Mouse (Mus musculus): ENCODE data around the gene Rcsd1.

Gene Rcsd1

DNA sequence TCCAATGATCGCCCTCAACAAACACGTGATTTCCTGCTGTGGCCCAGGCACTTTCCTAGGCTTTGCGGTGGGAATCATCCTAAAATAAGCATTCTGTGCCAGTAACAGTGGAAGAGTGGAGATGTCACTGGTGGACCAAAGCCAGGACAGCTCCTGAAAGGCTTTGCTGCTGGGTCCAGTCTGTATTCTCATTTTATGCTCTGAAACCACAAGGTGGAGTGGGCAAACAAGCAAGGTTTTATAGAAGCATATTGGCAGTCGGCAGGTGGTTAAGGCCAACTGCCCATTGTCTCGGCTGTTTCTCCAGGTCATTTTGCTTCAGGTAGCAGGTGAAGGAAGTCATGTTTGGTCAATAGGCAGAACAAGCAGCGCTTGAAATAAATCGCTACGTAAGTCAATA, 78.4 kb downstream of the Rcsd1 start:
- no peak for DNase-seq (ENCODE audit: low read depth, low spot score)

DNA sequence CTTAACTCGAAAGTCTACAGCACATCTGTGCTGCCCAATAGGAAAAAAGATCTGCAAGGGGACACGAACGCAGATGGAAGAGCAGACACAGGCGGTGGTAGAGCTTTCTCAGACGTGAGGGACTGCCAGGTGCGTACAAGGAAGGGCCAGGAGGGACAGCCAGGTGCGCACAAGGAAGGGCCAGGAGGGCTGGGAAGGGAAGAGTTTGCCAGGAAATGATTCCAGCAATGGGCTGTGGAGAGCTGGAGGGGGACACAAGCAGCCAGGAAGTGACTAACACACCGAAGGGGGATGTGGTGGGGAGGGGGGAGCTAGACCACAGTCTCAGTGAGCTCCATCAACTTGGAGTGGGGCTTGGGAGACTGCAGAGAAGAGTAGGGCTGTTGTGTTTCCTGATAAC, 79.6 kb downstream of the Rcsd1 start:
- no peak for DNase-seq (ENCODE audit: low read depth, low spot score)

DNA sequence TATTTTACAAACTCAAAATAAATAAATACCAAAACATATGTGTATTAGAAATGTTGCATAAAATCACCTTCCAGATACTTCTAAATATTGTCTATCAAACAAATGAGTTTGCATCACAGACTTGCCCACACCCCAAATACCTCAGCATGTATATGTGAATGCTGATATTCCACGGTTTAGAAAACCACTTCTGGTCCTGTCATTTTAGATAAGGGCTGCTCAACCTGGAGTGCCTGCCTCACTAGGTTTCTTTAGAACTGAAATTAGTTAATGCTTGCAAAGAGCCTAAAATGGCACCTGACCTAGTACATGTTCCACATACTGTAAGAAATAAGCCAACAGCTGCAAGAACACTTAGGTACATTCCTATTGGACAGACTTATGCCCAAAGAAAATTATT, 81.0 kb downstream of the Rcsd1 start:
- no peak for DNase-seq (ENCODE audit: low read depth, low spot score)

DNA sequence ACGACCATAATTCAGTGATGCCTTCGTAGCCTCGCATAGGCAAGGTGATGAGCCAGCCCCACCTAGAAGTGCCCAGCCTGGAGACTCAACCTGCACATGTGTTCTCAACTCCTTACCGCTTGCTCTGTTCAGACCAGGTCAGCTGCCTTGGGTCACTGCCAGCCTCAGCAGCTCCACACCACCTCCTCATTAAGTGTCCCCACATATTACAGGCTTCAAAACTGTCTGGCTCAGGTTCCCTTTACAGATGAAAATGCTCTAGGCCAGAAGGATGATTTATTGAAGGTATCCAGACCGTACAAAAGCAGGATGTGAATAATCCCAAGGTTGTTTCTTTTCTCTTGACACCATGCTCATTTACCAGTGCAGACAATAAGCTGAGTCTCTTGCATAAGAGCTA, 83.7 kb downstream of the Rcsd1 start:
- no peak for DNase-seq (ENCODE audit: low read depth, low spot score)

DNA sequence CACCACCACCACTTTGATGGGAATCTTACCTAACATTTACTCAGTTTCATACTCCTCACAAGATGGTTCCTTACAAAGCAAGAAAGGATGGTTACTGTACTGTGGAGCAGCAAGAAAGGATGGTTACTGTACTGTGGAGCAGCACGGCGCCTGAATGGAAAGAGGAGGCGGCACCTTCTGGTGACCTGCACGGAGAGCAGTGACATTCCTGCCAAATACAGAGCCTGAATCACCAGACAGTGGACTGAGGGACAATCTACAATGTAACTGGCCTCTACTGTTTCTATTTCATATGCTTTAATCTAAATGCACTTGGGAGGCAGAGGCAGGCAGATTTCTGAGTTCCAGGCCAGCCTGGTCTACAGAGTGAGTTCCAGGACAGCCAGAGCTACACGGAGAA, 84.5 kb downstream of the Rcsd1 start:
- DNase-seq (ENCODE audit: low read depth, low spot score): no peak

DNA sequence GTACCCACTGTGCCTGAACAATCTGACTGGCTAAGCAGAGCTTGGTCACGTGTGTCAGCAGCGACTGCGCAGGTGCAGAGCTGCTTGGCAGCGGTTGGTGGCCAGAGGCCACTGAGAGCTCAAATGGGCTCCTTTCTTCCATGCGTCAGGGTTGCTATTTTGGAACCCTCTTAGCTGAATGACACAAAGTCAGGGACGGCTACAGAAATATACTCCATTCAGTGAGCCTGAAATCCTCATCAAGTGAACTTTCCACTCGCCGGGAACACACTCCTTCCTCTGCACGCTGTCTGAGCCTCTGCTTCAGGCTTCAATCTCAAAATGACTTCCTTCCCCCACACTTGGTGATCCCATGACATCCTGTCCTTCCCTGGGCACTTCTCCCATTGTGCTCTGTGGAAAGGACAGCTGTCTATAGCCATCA, 91.3 kb downstream of the Rcsd1 start:
- no peak for DNase-seq (ENCODE audit: low read depth, low spot score)

DNA sequence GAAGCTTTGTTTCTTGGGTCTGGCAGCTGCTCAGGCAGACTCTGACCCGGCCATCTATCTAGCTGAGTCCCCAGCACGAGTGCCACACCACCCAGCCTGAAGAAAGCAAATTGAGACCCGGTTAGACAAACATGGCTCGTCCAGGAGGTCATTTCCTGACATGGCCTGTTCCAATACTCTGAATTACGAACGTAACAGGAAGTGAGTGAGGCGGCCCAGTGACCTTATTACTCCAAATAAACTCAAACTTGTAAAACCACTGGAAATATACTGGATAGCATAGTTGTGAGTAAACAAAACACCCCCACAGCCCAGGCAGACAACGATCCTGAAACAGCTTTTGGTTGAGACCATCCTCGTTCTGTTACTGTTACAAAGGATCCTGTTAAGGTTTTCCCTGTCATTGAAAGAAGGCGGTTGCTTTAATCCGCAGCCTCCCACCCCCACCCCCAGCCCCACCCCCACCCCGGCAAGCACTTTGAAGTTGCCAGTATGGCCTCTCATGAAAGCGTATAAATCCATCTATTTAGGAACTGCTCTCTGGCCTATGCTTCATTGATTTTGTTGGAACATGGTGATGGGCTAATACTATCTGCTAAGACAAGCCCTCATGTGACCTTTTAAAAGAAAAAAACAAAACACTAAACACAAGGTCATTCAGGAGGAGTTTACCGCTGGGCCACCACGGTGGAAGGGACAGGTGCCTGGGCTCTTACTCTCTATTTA, 92.2 kb downstream of the Rcsd1 start:
- DNase-seq (ENCODE audit: low read depth, low spot score): no peak

DNA sequence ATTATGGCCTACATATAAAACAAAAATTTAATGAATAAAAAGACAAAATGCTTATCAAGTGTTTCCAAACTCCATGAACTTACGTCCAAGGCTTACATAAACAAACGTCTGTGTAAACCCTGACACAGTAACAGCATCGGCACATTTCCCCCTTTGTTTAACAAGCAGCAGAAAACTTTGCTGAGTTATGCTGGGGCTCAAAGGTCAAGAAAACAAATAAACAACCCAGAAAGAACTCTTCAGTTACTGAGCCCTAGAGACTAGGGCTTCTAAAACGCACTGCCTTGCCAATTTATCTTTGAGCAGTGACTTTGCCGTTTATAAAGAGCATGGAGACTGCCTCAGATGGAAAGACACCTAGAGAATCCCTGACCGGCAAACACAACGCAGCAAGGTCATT, 92.9 kb downstream of the Rcsd1 start:
- DNase-seq (ENCODE audit: low read depth, low spot score): no peak

DNA sequence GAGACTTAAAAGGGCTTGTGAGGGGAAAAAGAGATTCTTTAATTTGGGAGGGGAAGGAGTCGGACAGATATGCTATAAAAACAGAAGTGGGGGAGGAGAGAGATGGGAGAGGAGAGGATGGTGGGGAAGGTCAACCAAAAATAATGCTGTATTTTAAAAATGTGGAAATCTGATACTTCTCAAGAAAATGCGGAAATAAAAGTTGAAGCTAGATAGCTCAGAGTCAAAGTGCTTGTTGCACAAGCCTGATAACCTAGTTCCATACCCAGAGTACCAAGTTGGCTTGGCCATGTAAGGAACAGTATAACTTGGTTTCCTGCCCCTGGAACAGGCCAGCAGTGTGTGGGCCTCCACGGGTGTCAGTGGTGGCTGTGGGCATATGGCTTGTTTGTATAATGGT, 94.8 kb downstream of the Rcsd1 start:
- DNase-seq (ENCODE audit: low read depth, low spot score): no peak

DNA sequence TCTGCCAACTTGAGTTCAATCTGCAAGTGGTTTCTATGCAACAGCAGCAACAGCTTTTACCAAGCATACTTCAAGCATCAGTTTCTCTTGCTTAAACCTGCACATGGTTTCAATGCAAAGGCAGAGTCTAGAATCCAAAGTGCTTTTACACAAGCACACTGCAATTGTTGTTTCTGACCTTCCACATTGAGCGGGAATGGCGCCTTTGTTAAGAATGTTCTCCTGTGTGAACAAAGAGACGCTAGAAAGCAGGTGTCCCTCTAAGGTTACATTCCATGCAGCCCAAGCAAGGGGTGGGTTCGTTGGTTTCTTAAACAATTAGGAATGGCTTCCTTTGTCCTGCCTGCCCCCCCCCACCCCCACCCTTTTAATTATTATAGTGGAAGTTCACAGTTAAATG, 95.6 kb downstream of the Rcsd1 start:
- no peak for DNase-seq (ENCODE audit: low read depth, low spot score)

DNA sequence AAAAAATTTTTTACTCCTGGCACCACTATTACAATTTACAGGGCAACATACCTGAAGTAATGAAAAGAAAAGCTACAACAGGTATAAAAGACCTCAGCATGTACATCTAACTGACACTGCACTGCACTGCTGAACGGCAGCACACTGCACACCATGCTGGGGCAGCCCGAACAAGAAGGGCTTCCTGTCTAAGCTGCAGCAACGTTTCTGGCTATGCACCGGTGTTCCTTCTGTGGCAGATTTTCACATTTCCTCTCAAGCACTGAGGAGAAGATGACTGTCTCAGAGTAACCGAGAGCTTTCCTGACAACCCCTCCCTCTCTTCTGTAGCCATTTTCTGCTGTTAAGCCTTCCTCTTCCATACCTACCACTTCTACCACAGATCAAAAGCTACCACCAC, 96.8 kb downstream of the Rcsd1 start:
- DNase-seq (ENCODE audit: low read depth, low spot score): no peak

DNA sequence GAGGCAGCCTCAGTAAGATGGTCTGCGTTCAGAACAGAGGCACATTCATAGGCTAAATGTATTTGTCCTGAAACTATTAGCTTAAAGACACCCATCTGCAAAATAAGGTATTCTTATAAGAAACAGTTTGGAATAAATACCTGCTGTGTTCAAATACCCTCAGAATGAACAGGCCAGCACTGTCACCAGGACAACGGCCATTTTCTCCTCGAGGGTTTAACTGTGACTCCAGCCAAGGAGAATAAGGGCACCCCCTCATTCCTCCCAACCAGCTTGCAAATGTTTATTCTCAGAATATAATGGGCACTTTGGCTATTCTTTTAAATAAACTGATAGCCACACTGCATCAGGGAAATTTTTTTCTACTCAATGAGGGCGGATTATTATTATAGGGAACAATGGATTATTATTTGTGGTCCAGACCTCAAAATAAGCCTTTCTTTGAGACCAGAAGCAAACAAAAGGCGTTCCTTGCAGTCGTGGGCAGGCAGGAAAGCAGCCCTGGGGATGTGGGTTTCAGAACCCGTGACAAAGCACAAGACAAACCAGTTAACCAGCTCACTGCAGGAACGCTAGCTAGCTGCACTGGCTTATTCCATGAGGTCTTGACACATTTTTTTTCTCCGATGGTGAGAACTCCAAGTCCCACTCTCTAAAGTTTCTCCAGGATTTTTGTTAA, 99.1 kb downstream of the Rcsd1 start:
- no peak for DNase-seq (ENCODE audit: low read depth, low spot score)

DNA sequence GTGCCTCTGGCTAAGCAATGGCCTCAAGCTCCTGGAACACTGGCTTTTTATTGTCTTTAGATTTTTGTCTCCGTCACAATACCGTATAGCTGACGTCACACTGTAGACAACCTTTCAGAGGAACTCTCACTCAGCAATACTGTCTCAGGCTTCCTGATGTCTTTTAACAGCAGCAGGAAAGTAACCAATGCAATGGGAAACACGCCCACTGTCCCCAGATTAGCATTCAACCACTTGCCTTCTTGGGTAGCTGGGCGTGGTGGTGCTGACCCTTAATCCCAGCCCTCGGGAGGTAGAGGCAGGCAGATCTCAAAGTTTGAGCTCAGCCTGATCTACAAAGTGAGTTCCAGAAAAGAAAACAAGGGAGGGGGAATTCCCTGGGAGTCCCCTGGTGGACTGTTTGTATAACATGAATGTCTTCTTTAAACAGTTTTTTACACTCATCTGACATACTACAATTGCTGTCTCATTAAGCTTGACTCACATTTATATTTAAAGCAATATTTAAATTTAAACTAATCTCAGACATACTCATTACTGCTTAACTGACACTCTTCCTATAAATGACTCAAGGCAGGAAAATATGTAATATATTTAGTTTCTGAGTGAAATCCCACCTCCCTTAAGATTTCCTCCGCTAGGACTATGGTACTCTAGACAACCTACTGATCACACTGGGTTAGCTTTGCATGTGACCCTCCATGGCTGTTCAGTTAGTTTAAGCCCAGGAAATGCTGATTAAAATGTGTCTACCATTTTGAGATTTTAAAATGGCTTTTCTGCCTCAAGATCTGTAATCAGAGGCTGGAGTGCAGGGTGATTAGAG, 99.8 kb downstream of the Rcsd1 start:
- DNase-seq (ENCODE audit: low read depth, low spot score): no peak

DNA sequence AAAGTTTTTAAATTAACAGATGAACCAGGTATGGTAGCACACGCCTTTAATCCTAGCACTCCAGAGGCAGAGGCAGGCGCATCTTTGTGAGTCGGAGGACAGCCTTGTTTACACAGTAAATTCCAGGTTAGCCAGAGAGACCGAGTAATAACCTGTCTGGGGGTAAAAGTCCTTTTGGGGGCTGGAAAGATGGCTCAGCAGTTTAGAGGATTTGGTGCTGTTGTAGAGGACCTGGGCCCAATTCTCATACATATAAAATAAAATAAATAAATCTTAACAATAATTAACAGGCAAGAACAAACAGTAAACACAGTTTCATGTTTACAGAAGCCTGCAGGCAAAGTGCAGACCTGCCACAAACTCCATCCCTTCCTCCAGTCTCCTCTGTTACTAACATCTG, 100.7 kb downstream of the Rcsd1 start:
- DNase-seq (ENCODE audit: low read depth, low spot score): no peak

DNA sequence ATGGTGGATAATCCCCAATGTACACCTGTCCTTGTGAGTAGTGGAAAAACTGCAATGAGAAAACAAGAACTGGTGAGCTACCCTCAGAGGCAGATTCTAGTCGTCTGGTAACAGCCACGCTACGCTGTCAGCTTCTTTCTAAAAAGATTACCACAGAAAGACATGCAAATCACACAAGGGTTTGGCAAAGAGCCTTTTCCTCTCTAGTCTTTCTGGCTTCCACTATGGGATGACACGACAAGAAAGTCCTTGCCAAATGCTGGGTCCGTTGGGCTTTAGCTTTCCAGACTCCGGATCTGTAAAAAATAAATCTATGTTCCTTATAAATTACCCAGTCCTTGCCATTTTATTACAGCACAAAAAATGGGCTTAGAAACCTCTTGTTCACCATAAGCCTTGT, 103.8 kb downstream of the Rcsd1 start:
- no peak for DNase-seq (ENCODE audit: low read depth, low spot score)

DNA sequence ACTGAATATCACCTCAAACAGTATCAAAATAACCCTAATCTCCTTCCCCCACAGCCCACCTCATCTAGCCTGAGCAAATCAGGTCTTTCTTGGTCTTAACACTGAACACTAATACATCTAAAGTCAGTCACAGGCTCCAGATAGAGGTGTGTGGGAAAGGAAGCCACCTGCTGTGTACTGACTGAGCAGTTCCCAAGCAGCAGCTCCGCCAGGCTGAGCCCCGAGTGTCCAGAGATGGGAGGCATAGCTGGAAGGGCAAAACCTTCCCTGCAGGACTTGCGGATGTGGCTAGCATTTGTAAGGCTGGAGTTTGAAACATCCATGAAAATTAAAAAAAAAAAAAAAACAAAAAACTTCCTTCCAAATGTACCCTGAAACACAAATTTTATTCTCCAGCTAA, 104.4 kb downstream of the Rcsd1 start:
- DNase-seq (ENCODE audit: low read depth, low spot score): no peak

DNA sequence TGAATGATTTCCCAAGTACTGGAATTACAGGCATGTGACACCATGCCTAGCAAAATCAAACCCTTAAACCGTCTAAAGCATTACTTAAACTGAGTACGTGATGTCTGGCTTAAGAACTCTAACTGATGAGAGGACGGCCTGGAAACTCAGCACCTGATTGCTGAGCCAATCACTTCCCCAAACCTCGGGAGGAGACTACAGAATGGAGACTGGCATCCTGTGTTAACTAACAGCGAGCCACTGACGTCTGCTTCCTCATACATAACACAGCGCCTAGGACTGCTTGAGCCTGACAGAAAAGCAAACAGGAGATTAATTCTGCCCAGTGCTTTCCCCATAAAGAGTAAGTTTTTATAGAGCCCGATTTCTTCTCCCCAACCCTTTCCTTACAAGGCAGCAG, 105.4 kb downstream of the Rcsd1 start:
- no peak for DNase-seq (ENCODE audit: low read depth, low spot score)

DNA sequence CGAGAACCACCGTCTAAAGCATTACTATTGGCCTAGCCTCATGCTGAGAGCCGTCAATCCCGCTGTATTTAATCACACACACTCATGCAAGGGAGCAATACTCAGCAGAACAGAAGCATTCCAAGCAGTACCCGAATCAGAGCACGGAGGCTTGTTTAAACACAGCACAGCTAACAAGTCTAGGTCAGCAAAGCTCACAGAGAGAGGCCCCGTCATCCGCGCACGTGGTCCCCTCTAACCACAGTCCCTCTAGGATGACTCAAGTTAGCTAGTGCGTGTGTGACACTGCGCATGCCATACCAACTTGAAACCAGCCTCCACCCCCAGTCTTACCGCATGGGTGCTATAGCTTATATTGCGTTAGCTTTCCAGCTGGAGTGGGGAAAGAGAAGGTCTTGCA, 106.3 kb downstream of the Rcsd1 start:
- no peak for DNase-seq (ENCODE audit: low read depth, low spot score)

DNA sequence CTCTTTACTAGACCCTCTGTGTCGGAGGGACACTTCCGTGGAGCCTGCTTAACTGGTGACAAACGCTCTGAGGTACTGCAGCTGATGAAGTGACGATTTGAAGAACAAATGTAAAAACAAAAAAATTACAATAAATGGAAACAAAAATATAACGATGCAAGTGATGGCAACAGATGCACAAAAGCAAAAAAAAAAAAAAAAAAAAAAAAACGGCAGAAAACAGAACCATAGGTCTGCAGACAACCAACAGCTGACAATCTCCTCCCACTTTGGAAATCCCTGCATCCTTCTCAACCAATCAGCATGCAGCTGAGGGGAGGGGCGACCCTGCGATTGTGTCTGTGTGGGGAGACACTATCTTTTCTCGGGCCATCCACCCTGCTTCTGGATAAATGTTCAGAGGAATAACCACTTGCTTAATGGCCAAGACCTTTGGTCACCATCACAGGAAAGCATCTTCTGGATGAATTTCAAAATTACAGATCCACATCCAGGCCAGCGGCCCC, 107.7 kb downstream of the Rcsd1 start:
- DNase-seq (ENCODE audit: low read depth, low spot score): no peak
